Mouse (Mus musculus): ENCODE measurements around the gene Gm49373. TPM values are rescaled to one million over a fixed set of nuclear protein-coding genes. Genes with fewer than 3 reads are reported as not detected.

The Gm49373 gene
- total and polyA plus RNA-seq, 3 experiments = 0.60 to 1.5 (median 0.85) TPM

GRCm38 (mm10) chr9:21030781-21031250 is 42.1 kb downstream of the Gm49373 start:
- peaks cover 14 to 57% of the 10 kb centered on the region in 2 experiments for H3K4me1 ChIP-seq (ENCODE audit: control insufficient read depth in 1 of 2, insufficient read depth in 2 of 2)
- H3K27ac ChIP-seq (ENCODE audit: insufficient read depth, low read depth) = peak overlapping the region; percentile 92
- H3K27me3 ChIP-seq (replicated peaks) = no peaks in the 10 kb centered on the region
- TF ChIP-seq IRF4 (IDR thresholded peaks at IDR 0.05; ENCODE audit: low read depth, low read length) (peak; percentile 62), CHD2 (IDR thresholded peaks at IDR 0.05; ENCODE audit: low read length) (peak; percentile 82), ETS1 (conservative IDR thresholded peaks at IDR 0.05; ENCODE audit: low read depth, low read length) (no peak), NRF1 (IDR thresholded peaks at IDR 0.05; ENCODE audit: low read depth, low read length) (no peak), MAZ (IDR thresholded peaks at IDR 0.05; ENCODE audit: low read depth, low read length) (peak; percentile 99), ZKSCAN1 (IDR thresholded peaks at IDR 0.05; ENCODE audit: borderline replicate concordance, low read depth, low read length) (no peak), ZC3H11A (IDR thresholded peaks at IDR 0.05; ENCODE audit: low read depth, low read length) (no peak), RCOR1 (conservative IDR thresholded peaks at IDR 0.05; ENCODE audit: low read depth, low read length) (peak; percentile 51; the same call in 1 of the 2 replicates), PAX5 (IDR thresholded peaks at IDR 0.05; ENCODE audit: low read length) (no peak), MYC (IDR thresholded peaks at IDR 0.05; ENCODE audit: low read depth, low read length) (no peak), CTCF (conservative IDR thresholded peaks at IDR 0.05 in 1 of 2, IDR thresholded peaks at IDR 0.05 in 1 of 2; ENCODE audit: low read depth in 2 of 2, low read length in 2 of 2) (peak; percentile 29 to 79; a peak in 2 of 4 replicates), SMC3 (IDR thresholded peaks at IDR 0.05; ENCODE audit: low read depth, low read length) (peak; percentile 62), USF2 (conservative IDR thresholded peaks at IDR 0.05; ENCODE audit: low read depth, low read length) (0 out of 2 replicates have a peak, but pooled peaks have one; percentile 7), ZNF384 (IDR thresholded peaks at IDR 0.05; ENCODE audit: low read depth, low read length) (no peak), TBP (conservative IDR thresholded peaks at IDR 0.05; ENCODE audit: low read depth, low read length) (no peak), POLR2AphosphoS2 (IDR thresholded peaks at IDR 0.05; ENCODE audit: low read depth, low read length) (no peak), USF1 (IDR thresholded peaks at IDR 0.05; ENCODE audit: low read depth, low read length) (peak; percentile 42), KAT2A (IDR thresholded peaks at IDR 0.05; ENCODE audit: insufficient replicate concordance, low read length) (no peak), E2F4 (IDR thresholded peaks at IDR 0.05; ENCODE audit: insufficient replicate concordance, low read depth, low read length) (no peak), TCF12 (IDR thresholded peaks at IDR 0.05; ENCODE audit: low read depth, low read length) (no peak; the same call in none of the 2 replicates), POLR2A (IDR thresholded peaks at IDR 0.05; ENCODE audit: low read depth, low read length) (0 out of 2 replicates have a peak, but pooled peaks have one; percentile 13), HCFC1 (IDR thresholded peaks at IDR 0.05; ENCODE audit: low read depth, low read length) (no peak), MAFK (IDR thresholded peaks at IDR 0.05; ENCODE audit: insufficient replicate concordance, low read length) (no peak), GABPA (IDR thresholded peaks at IDR 0.05; ENCODE audit: insufficient replicate concordance, low read depth, low read length) (no peak), MAX (IDR thresholded peaks at IDR 0.05; ENCODE audit: low read length) (peak; percentile 85; the same call in 1 of the 2 replicates), EP300 (IDR thresholded peaks at IDR 0.05; ENCODE audit: low read length) (no peak), SIN3A (IDR thresholded peaks at IDR 0.05; ENCODE audit: low read length) (peak; percentile 91), MXI1 (IDR thresholded peaks at IDR 0.05; ENCODE audit: low read depth, low read length) (no peak; the same call in 1 of the 2 replicates), RAD21 (IDR thresholded peaks at IDR 0.05; ENCODE audit: low read depth, low read length) (peak; percentile 19), CHD1 (IDR thresholded peaks at IDR 0.05; ENCODE audit: low read depth, low read length) (no peak; the same call in 1 of the 2 replicates), MEF2A (IDR thresholded peaks at IDR 0.05; ENCODE audit: borderline replicate concordance, low read depth, low read length) (no peak), UBTF (IDR thresholded peaks at IDR 0.05; ENCODE audit: low read depth, low read length) (no peak), JUND (conservative IDR thresholded peaks at IDR 0.05; ENCODE audit: low read depth, low read length) (no peak), NELFE (IDR thresholded peaks at IDR 0.05; ENCODE audit: low read depth, low read length) (no peak), ZMIZ1 (IDR thresholded peaks at IDR 0.05; ENCODE audit: low read depth, low read length) (0 out of 2 replicates have a peak, but pooled peaks have one; percentile 14), JUN (IDR thresholded peaks at IDR 0.05; ENCODE audit: insufficient read depth, low read depth, low read length) (no peak), ELF1 (IDR thresholded peaks at IDR 0.05; ENCODE audit: low read depth, low read length) (peak; percentile 45; the same call in 1 of the 2 replicates), BHLHE40 (IDR thresholded peaks at IDR 0.05; ENCODE audit: low read depth, low read length) (no peak)
- peak overlapping the region; percentile 67 to 76 (median 74) for H3K4me3 ChIP-seq (replicated peaks in 1 of 3; ENCODE audit: low read depth in 2 of 3, low read length in 2 of 3, poor library complexity in 1 of 3)
- peaks cover 3% of the 10 kb centered on the region; the same call in 1 of the 2 replicates for H3K79me2 ChIP-seq (replicated peaks; ENCODE audit: control insufficient read depth, extremely low read depth, insufficient read depth, poor library complexity, severe bottlenecking)
- H3K9ac ChIP-seq (ENCODE audit: insufficient read depth, low read depth) = peak overlapping the region; percentile 46
- in situ Hi-C loops (cut with MboI; ENCODE audit: low pct_ligation_motif_present, low pct_unique_long_range_greater_than_20kb, low sequenced_read_pairs) (loop anchor here (5.0 kb wide), 1 partner anchor 96 kb away; no protein-coding TSS in a partner anchor), dilution Hi-C loops (cut with MboI; ENCODE audit: extremely low pct_ligation_motif_present, extremely low pct_unique_long_range_greater_than_20kb, low sequenced_read_pairs) (no loop called here)
- peak; percentile 98 for DNase-seq (ENCODE audit: extremely low read depth)
- H3K4me2 ChIP-seq (ENCODE audit: insufficient read depth, low read depth, poor library complexity, severe bottlenecking) = peak overlapping the region; percentile 87
- no peaks in the 10 kb centered on the region for H3K9me3 ChIP-seq (replicated peaks; ENCODE audit: low read length)
- peaks cover 38 to 42% of the 10 kb centered on the region in 2 experiments for H3K36me3 ChIP-seq (replicated peaks in 1 of 2; ENCODE audit: control insufficient read depth in 1 of 2, insufficient read depth in 1 of 2, low read length in 1 of 2)

Data from CH12.LX (cell line).